Mouse (Mus musculus) urinary bladder, adult 18-20 months (tissue): ENCODE measurements at regions not wholly inside any gene's neighbourhood (a gene's known extent, or its start where the extent isn't known, plus 50 kb on each side); places are given as distances from the start of the nearest gene placed in this dataset.

Source experiments
- DNase-seq, 2 experiments: peaks; one replicate each; pipeline ENCODE4 v3.0.0; 2022; ENCODE audit warnings: low spot score in 2 of 2, mixed read lengths in 2 of 2

DNA sequence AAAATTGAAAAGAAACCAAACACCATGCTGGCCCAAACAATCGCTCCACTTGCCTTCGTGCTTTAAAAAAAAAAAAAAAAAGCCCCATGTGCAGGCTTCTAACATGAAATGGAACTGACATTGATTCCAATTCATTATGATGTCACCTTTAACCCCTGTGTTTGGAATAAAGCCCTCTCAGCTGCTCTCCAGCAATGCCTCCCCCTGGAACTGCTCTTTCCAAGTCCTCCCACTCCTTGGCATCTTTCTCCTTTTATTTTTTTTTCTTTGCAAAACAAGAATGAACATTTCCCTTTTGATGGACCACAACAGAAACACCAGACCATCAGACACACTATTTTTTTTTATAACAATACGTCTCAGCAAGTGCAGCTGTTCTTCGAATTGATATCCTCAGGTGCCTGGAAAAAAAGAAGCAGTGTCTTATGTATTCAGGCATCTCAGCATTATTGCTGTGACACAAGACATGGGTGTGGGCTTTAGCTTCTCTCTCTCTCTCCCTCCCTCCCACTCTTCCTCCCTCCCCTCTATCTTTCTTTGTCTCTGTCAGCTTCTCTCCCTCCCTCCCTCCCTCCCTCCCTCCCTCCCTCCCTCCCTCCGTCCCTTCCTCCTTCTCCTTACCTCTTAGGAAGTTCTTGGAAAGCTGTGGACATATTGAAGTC, 152.3 kb upstream of the Pitrm1 start:
- DNase-seq = no peak

DNA sequence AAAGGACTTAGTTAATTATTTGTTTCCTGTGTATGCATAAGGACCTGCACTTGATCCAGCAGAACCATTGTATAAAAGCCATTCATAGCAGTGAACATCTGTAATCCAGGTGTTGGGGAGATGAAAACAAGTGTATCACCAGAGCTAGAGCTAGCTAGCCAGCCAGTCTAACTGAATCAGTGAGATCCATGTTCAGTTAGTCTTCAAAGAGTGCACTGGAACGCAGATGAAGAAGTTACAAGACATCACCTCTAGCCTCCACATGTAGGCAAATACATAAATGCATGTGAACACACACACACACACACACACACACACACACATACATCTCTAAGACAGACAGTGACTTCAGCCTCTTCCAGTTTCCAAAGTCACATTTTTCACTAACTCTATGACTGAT, 150.3 kb upstream of the Pitrm1 start:
- no peak for DNase-seq

DNA sequence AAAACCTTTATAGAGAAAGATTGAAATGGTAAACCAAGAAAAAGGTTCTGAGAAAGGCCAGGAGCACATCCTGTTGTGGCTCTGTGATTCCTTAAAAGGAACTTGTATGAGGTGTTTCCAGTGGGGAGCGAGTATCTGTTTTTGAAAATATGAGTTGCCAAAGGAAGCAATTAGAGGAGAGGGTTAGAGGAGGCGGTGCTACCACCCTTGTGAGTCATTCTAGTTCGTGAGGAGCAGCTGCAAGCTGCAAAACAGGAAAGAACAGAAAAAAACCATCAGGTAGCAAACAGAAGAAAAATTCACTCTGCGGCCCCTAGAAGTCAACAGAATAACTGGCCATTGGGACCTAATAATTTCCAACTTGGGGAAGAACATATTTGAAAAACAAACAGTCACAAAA, 116.1 kb upstream of the Pitrm1 start:
- no peak for DNase-seq

DNA sequence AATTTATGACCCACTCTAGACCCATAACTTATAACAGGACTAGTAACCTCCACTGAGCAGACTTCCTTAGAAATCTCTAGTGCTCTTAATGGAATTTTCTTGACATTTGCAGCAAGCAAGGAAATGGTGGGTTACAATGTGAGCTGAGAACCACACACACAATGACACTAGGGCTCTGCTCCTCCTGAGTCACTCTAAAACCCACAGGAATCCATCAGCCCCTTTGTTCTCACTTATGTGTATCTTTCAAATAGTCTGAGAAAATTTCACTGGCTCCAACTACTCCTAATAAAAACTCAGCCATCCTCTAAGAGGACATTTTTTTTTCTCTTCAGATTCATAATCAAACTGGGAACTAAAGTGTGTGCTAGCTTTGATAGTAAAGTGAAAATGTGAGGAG, 101.0 kb upstream of the Pitrm1 start:
- no peak for DNase-seq

DNA sequence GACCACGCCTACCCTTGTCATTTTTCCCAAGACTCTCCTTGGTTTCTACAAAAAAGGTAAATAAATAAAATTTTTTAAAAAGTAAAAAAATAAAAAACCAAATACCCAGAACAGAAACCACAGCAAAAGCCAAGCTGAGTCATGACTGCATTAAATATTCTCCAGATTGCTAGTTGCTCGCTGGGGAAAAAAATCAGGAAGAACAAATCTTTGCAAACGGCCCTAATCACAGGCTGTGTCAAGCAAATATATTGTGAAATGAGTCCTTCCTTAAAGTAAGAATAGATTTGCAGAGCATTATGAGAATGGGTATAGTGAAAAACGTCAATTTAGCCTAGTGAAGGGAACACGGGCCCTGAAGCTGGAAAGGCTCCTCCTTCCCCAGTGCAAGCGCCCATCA, 86.6 kb upstream of the Pitrm1 start:
- DNase-seq = no peak

DNA sequence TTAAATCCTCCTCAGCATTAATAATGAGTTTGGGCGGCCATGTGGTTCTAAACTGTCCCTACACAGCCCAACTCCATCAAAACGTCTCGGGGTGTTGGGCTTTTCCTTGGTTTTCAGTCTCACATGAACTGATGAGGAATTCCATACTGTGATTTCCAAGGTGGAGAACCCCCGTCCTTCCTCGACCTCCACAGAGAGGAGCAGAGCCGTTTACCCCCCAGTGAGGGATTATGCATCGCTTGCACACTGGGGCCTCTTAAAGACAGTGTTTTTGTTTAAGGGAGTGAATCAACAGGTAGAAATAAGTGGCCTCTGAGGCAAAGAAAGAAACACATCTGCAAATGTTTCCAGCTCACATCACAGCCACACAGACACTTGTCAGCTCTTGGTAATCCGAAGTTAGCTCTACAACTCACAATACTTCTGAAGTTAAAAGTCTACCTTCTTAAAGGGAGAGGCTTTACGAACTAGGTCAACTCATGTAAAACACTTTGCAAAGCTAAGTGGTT, 82.0 kb upstream of the Pitrm1 start:
- DNase-seq = no peak

DNA sequence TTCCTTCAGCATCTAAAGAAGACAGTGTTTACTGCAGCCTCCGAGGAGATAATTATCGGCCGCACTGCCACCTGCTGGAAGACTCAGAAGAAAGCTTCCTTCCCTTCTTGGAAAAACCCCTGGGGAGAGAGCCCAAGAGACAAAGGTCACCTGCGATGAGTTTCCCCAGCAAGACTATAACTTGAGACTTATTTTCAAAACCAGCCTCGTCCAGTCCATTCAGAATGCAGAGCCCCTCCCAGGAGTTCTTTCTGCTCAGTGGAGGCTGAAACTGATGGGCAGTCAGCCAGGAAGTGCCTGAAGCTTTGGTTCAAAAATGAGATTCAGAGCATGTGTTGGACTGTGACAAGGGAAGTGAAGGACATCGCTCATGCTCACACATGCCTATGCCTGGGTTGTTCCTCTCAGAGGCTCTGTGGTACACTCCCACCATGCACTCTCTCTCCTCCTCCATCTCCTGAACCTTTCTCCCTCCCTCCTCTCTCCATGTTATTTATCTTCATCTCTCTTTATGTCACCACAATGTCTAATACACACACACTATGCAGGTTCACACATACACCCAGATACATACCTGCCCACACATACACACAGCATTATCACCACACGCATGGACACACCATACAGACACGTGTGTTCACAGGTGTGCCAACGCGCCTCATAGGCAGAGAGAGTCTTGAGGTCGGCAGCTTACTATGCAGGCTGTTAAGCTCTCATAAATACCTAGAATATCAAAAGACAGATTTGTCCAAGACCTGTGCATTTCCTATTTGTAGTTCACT, 78.3 kb upstream of the Pitrm1 start:
- peak; percentile 24 to 42 for DNase-seq

DNA sequence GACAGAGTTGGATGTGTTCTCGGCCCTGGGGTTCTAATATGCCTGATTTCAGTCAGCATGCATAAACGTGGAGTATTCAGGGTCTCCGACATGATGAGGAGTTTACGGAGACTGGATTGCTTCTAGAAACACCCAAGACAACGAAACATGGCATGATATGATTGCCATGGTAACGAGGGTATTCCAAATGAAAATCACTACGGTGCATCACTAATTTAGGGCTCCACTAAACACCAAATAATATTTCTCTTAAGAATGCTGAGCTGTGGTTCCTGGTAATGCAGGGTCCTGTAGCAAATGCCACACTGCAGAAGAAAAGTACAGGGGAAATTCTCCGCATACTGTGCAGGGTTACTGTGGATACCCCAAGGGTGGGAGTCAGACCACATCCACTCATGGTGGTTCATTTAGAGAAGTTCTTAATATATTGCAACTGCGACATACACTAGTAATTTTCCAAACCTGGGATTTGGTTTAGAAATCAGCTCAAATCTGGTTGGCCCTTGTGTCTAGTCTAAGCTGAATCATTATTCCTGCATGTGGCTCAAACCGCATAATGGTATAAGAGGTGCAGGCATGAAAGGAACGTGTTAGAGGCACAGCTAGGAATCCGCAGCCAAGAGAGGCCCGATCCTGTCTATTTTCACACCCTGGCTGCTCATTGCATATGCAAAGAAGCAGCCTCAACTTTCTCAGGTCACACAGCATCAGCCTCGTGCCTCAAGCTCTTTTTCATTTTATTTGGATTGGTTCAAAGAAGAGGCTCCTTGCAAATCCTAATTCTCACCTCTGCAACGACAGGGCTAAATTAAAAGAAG, 77.5 kb upstream of the Pitrm1 start:
- no peak for DNase-seq

DNA sequence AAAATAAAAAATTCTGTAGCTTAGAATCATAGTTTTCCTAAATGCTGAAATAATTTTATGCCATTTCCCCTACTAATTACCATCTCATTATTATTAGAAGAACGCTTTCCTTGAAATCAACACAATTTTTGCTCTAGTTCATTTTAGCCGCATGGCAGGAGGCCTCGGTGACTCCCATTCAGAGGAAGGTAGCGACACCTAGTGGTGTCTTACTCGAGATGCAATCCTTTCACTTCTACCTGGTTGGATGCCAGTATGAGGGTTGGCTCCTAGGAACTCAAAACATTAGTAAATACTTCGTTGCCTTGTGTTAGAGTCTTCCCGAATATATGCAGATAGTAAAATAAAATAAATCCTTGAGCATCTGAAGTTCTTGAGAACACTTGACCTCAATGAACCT, 76.3 kb upstream of the Pitrm1 start:
- DNase-seq = peak; percentile 22 to 42

DNA sequence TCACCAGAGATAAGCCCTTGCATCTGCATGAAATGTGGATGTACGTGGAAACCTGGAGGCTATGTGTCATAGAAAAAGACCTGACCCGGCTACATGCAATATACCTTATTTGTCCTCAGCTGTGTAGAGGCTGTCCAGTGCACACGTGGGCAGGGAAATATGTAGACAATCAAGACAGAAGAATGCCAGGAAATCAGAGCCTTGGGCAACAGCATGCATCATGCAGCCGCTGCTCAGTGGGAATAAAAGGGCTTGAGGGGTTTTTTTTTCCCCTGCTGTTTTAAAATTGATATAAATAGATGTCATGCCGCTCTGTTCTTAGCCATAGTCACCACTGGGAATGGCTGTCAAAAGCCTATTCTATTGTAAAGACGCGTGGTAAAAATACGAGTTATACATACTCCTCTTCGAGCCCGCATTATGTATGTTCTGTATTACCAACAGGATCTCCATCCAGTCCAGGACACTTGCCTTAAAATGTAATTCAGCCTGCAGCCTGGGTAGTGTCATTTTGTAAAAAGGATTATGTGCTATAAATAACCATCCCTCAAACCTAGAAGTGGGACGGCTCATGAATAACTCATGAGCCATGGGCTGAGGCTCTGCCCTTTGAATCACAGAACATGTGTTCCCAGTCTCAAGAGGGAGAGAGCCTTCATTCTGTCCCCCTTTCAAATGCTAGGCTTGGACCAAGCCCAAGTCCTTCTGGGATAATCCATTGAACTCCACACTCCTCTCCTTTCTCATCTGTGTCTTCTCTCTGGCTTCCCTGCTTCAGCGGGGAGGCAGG, 74.4 kb upstream of the Pitrm1 start:
- no peak for DNase-seq

DNA sequence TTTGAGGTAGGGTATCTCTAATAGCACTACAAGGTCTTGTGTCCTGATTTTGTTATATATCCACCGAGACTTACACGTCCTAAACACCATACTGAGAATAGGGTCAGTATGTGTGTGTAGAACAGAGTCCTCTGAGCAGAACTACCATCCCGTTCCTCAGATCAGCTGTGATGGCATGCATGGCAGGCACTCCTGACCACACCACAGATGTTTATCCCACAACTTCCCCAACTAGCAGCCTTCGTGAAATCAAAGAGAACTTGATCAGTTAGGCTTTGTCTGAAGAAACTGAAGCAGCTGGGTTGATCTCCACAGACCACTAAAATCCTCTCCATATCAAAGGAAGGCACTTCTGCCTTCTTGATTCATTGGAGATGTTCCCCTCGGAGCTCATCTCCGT, 68.3 kb upstream of the Pitrm1 start:
- DNase-seq = no peak

DNA sequence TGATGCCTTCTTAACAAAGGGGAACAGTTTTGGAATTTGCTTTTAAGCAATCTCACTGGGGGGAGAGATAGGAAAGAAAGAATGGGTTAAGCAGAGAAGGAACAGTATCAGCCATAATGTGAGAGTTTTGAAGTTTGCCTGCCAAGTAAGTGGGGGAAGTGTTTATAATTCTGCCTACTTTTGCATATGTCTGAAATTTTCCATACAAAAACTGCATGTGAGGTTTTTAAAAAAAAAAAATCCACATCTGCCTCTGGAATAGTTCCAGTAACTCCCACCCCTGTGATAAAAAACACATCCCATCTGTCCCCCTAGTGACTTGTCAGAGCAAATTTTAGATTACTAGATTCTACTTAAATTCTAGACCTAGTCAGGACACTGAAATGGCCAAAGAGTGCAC, 63.5 kb upstream of the Pitrm1 start:
- DNase-seq = no peak

DNA sequence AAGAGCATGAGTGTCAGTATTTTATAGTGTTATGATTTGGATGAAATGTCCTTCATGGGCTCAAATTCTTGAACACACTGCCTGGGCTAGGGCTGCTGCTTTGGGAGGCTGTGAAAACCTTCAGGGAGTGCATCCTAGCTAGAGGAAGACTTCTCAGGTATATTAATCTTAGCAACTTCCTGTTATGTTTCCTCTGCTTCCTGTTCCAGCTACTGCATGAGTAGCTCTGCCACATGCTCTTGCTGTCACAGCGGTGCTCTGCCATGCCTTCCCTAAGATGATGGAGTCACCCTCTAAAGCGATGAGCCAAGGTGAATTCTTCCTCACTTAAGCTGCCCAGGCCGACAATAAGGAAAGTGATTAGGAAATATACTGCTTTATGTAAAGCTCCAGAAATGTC, 60.1 kb upstream of the Pitrm1 start:
- no peak for DNase-seq

DNA sequence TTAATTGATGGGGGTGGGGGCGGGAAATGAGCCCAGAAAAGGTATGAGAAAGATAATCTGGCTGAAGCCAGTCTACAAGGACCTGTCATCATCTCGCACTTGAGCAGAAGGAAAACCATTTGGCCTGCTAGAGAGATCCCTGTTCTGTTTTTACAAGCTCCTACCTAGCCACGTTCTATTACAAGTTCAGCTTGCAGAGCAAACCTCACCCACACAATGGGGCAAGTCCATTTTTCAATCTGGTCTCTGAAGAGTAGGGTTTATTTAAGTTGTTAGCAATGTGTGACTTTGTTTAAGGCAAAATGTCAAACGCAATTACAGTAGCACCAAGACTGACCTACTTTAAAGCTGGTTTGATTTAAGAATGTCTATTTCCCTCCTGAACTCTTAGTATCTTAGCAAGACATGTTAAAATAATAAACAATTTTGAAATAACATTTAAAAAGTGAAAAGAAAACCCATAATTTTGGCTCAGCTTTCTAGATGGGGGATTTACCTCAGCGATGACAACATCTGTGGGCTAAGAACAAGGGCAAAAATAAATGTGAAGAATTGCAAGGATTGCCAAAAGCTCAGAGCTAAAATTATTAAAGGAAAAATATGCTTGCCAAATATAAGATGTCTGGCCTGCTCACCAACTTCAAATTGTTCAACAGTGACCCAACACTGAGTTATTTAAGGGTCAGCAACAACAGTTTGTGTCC, 54.9 kb upstream of the Pitrm1 start:
- DNase-seq = no peak
